Mouse (Mus musculus): ENCODE data around the gene Tmem138. TPM values are rescaled to one million over a fixed set of nuclear protein-coding genes. Genes with fewer than 3 reads are reported as not detected.

Tmem138 gene
- polyA plus RNA-seq (2012; rRNA removed) = 10.9 and 12.0 TPM in 2 replicates

- peak; percentile 71 for DNase-seq (ENCODE audit: low read depth)
Observed at GRCm38 (mm10) chr19:10576690-10577561, at the start of gene Tmem138, which contains the start of gene Cyb561a3. Gene Tmem138, minus strand, starts transcription at chr19:10577362. Gene Cyb561a3, plus strand, starts transcription at chr19:10577172.

- DNase-seq (ENCODE audit: low read depth) = no peak
Observed at GRCm38 (mm10) chr19:10608573-10609240, 31.5 kb upstream of the Tmem138 start.

- DNase-seq (ENCODE audit: low read depth) = no peak
Observed at GRCm38 (mm10) chr19:10605901-10606622, 28.9 kb upstream of the Tmem138 start.

- no peak for DNase-seq (ENCODE audit: low read depth)
Observed at GRCm38 (mm10) chr19:10605293-10605900, 28.2 kb upstream of the Tmem138 start, which contains the start of the genes Ddb1 and Tkfc. Gene Ddb1, plus strand, starts transcription at chr19:10605327. Gene Tkfc, minus strand, starts transcription at chr19:10605654.

- DNase-seq (ENCODE audit: low read depth) = no peak
Observed at GRCm38 (mm10) chr19:10604534-10604933, 27.4 kb upstream of the Tmem138 start.

GRCm38 (mm10) chr19:10603660-10604523, 26.7 kb upstream of the Tmem138 start:
- DNase-seq (ENCODE audit: low read depth) = no peak

GRCm38 (mm10) chr19:10602787-10603186, 25.6 kb upstream of the Tmem138 start:
- no peak for DNase-seq (ENCODE audit: low read depth)

GRCm38 (mm10) chr19:10602247-10602769, 25.1 kb upstream of the Tmem138 start:
- DNase-seq (ENCODE audit: low read depth) = no peak

GRCm38 (mm10) chr19:10599648-10600047, 22.5 kb upstream of the Tmem138 start:
- DNase-seq (ENCODE audit: low read depth) = no peak

- no peak for DNase-seq (ENCODE audit: low read depth)
Observed at GRCm38 (mm10) chr19:10598188-10598587, 21.0 kb upstream of the Tmem138 start.

GRCm38 (mm10) chr19:10591659-10592377, 14.7 kb upstream of the Tmem138 start:
- DNase-seq (ENCODE audit: low read depth) = no peak

GRCm38 (mm10) chr19:10590301-10590700, 13.1 kb upstream of the Tmem138 start:
- no peak for DNase-seq (ENCODE audit: low read depth)

- no peak for DNase-seq (ENCODE audit: low read depth)
Observed at GRCm38 (mm10) chr19:10589127-10589857, 12.1 kb upstream of the Tmem138 start.

- no peak for DNase-seq (ENCODE audit: low read depth)
Observed at GRCm38 (mm10) chr19:10587231-10587630, 10.1 kb upstream of the Tmem138 start.

GRCm38 (mm10) chr19:10585112-10585511, 8.0 kb upstream of the Tmem138 start:
- no peak for DNase-seq (ENCODE audit: low read depth)

GRCm38 (mm10) chr19:10583550-10584146, 6.5 kb upstream of the Tmem138 start:
- no peak for DNase-seq (ENCODE audit: low read depth)

- DNase-seq (ENCODE audit: low read depth) = no peak
Observed at GRCm38 (mm10) chr19:10581984-10582383, 4.8 kb upstream of the Tmem138 start.

- no peak for DNase-seq (ENCODE audit: low read depth)
Observed at GRCm38 (mm10) chr19:10580761-10581160, 3.6 kb upstream of the Tmem138 start.

GRCm38 (mm10) chr19:10580102-10580501, 2.9 kb upstream of the Tmem138 start:
- no peak for DNase-seq (ENCODE audit: low read depth)

Data from gonadal fat pad, adult 2 months (tissue).